ENCODE assay signal across 10 mouse cellular contexts in genomic region chr6:90534701-90535475, GRCm38 (mm10). TPM values are rescaled to one million over a fixed set of nuclear protein-coding genes. Genes with fewer than 3 reads are reported as not detected.
DNase-seq lines count a peak whose midpoint lies in the region; ATAC-seq lines count a peak whose summit lies in the region.
"Had no signal": no experiment of that assay in that cellular context is flagged by ENCODE, and none has a peak within 500 bp of the region (broad histone marks: within the 10 kb centered on the region; RNA-seq: fewer than 3 reads in every experiment).

No protein-coding gene starts in this region.

- peak; percentile 91 for DNase-seq in forebrain, embryonic 14.5 days (ENCODE audit: low spot score)
- peak; percentile 81 to 82 for DNase-seq in cerebellum, postnatal 36 days
- peak; percentile 94 for DNase-seq in layer of hippocampus, adult 9-11 months
- DNase-seq in urinary bladder, postnatal 25 days (ENCODE audit: low spot score): no peak
- no peak for DNase-seq in embryo, embryonic 10.5 days (ENCODE audit: low spot score)
- DNase-seq: thymus, postnatal 36 days had no signal

- H3K36me3 ChIP-seq in forebrain, embryonic 14.5 days (ENCODE audit: control insufficient read depth, insufficient read depth, low read length): no peaks in the 10 kb centered on the region
- no peaks in the 10 kb centered on the region for H3K36me3 ChIP-seq in forebrain, embryonic 12.5 days (replicated peaks)
- H3K36me3 ChIP-seq in neural tube, embryonic 14.5 days (ENCODE audit: control insufficient read depth, insufficient read depth, low read length): no peaks in the 10 kb centered on the region
- no peaks in the 10 kb centered on the region for H3K36me3 ChIP-seq in kidney, embryonic 14.5 days (ENCODE audit: control insufficient read depth, insufficient read depth, low read length)

- no peak overlapping the region for H3K9ac ChIP-seq in forebrain, embryonic 14.5 days (ENCODE audit: low read length)
- H3K9ac ChIP-seq in forebrain, embryonic 12.5 days: no peak overlapping the region
- H3K9ac ChIP-seq in neural tube, embryonic 14.5 days (replicated peaks; ENCODE audit: low read depth, low read length): no peak overlapping the region
- no peak overlapping the region for H3K9ac ChIP-seq in kidney, embryonic 14.5 days (ENCODE audit: low read depth, low read length)

- peak overlapping the region; percentile 14; the same call in 1 of the 2 replicates for H3K27ac ChIP-seq in forebrain, embryonic 14.5 days (ENCODE audit: low read depth, low read length)
- H3K27ac ChIP-seq in forebrain, embryonic 12.5 days: no peak overlapping the region
- H3K27ac ChIP-seq in neural tube, embryonic 14.5 days (ENCODE audit: low read depth, low read length): peak overlapping the region; percentile 48; the same call in 1 of the 2 replicates
- H3K27ac ChIP-seq in kidney, embryonic 14.5 days (ENCODE audit: low read depth, low read length): no peak overlapping the region

- 45% methylated on average over 8 of the region's 8 CpGs for WGBS in forebrain, embryonic 14.5 days
- 76% methylated on average over 8 of the region's 8 CpGs for WGBS in forebrain, embryonic 12.5 days
- WGBS in neural tube, embryonic 14.5 days: 61% methylated on average over 8 of the region's 8 CpGs
- 73% methylated on average over 8 of the region's 8 CpGs for WGBS in kidney, embryonic 14.5 days

- H3K4me2 ChIP-seq in forebrain, embryonic 14.5 days (ENCODE audit: low read length): no peak overlapping the region
- no peak overlapping the region for H3K4me2 ChIP-seq in forebrain, embryonic 12.5 days
- no peak overlapping the region for H3K4me2 ChIP-seq in neural tube, embryonic 14.5 days (ENCODE audit: low read depth, low read length)
- no peak overlapping the region for H3K4me2 ChIP-seq in kidney, embryonic 14.5 days (replicated peaks; ENCODE audit: low read depth, low read length)

- no peaks in the 10 kb centered on the region for H3K4me1 ChIP-seq in forebrain, embryonic 14.5 days (ENCODE audit: control insufficient read depth, insufficient read depth, low read length)
- H3K4me1 ChIP-seq in forebrain, embryonic 12.5 days: no peaks in the 10 kb centered on the region
- H3K4me1 ChIP-seq in neural tube, embryonic 14.5 days (ENCODE audit: control insufficient read depth, insufficient read depth, low read length): no peaks in the 10 kb centered on the region
- no peaks in the 10 kb centered on the region for H3K4me1 ChIP-seq in kidney, embryonic 14.5 days (ENCODE audit: control insufficient read depth, insufficient read depth, low read length)

- ATAC-seq in forebrain, embryonic 14.5 days: peak; percentile 93
- ATAC-seq in forebrain, embryonic 12.5 days (ENCODE audit: low FRiP score): no peak
- peak; percentile 77 for ATAC-seq in neural tube, embryonic 14.5 days (ENCODE audit: low read depth)
- ATAC-seq in kidney, embryonic 14.5 days (ENCODE audit: low FRiP score, low TSS enrichment): no peak

- H3K27me3 ChIP-seq in forebrain, embryonic 14.5 days (replicated peaks; ENCODE audit: control insufficient read depth, insufficient read depth, low read length): no peaks in the 10 kb centered on the region
- peaks cover 7% of the 10 kb centered on the region; the same call in 1 of the 2 replicates for H3K27me3 ChIP-seq in forebrain, embryonic 12.5 days
- H3K27me3 ChIP-seq in neural tube, embryonic 14.5 days (ENCODE audit: control insufficient read depth, insufficient read depth, low read length): no peaks in the 10 kb centered on the region
- no peaks in the 10 kb centered on the region for H3K27me3 ChIP-seq in kidney, embryonic 14.5 days (ENCODE audit: control insufficient read depth, insufficient read depth, low read length)

- no peaks in the 10 kb centered on the region for H3K9me3 ChIP-seq in forebrain, embryonic 14.5 days (replicated peaks; ENCODE audit: control insufficient read depth, low read length)
- no peaks in the 10 kb centered on the region for H3K9me3 ChIP-seq in forebrain, embryonic 12.5 days
- H3K9me3 ChIP-seq in neural tube, embryonic 14.5 days (ENCODE audit: control insufficient read depth, low read length): no peaks in the 10 kb centered on the region
- no peaks in the 10 kb centered on the region for H3K9me3 ChIP-seq in kidney, embryonic 14.5 days (ENCODE audit: control insufficient read depth, low read length)
- H3K9me3 ChIP-seq: megakaryocyte, embryonic 14.5 days had no signal

- no peak overlapping the region for H3K4me3 ChIP-seq in forebrain, embryonic 14.5 days (ENCODE audit: low read depth, low read length)
- H3K4me3 ChIP-seq in forebrain, embryonic 12.5 days (replicated peaks): no peak overlapping the region
- H3K4me3 ChIP-seq in neural tube, embryonic 14.5 days (ENCODE audit: low read depth, low read length): no peak overlapping the region
- no peak overlapping the region for H3K4me3 ChIP-seq in kidney, embryonic 14.5 days (ENCODE audit: low read length)
- H3K4me3 ChIP-seq: megakaryocyte, embryonic 14.5 days had no signal

RNA-seq across cellular contexts. Expression of gene Aldh1l1, which starts 48.7 kb away (rescaled TPM):
- 15.8 and 24.1 TPM in 2 replicates for polyA plus RNA-seq in forebrain, embryonic 14.5 days (2014; fragmentation: Nextera tagmentation; extraction: Ambion mirVana)
- polyA plus RNA-seq in forebrain, embryonic 12.5 days (2016; fragmentation: Nextera tagmentation; extraction: Ambion mirVana): 2.0 TPM in 2 replicates
- polyA plus RNA-seq in neural tube, embryonic 14.5 days (2014; fragmentation: Nextera tagmentation; extraction: Ambion mirVana): 53.3 and 53.5 TPM in 2 replicates
- 1.4 and 2.9 TPM in 2 replicates for polyA plus RNA-seq in kidney, embryonic 14.5 days (2014; fragmentation: Nextera tagmentation; extraction: Ambion mirVana)

Comparison
In these comparisons a context has a peak if more than half of its experiments do, and no peak if none do; other contexts are left out.
1. ATAC-seq: peak in forebrain, embryonic 14.5 days (single experiment) and neural tube, embryonic 14.5 days (single experiment); none in forebrain, embryonic 12.5 days (single experiment) and kidney, embryonic 14.5 days (single experiment).
2. H3K27ac ChIP-seq: peak in forebrain, embryonic 14.5 days (single experiment) and neural tube, embryonic 14.5 days (single experiment); none in forebrain, embryonic 12.5 days (single experiment) and kidney, embryonic 14.5 days (single experiment).
3. DNase-seq: peak in forebrain, embryonic 14.5 days (single experiment), cerebellum, postnatal 36 days (2 of 2) and layer of hippocampus, adult 9-11 months (single experiment); none in urinary bladder, postnatal 25 days (single experiment) and embryo, embryonic 10.5 days (single experiment).